Mouse (Mus musculus) stomach, embryonic 16.5 days (tissue): ENCODE data around the gene Syt14. TPM values are rescaled to one million over a fixed set of nuclear protein-coding genes. Genes with fewer than 3 reads are reported as not detected.

Experiments
- ATAC-seq: fragments of 200-750 bp; cut with Nextera tagmentation; 2 replicates; pipeline ENCODE4 v1.8.0; 2017; ENCODE audit warnings: moderate number of reproducible peaks, moderate TSS enrichment; ENCODE audit not compliant: insufficient read depth, low FRiP score
- H3K27ac ChIP-seq: fragments of 300-500 bp; sonication (generic); 2 replicates; pipeline ENCODE4 v1.5.1; 2014; ENCODE audit warnings: low read length
- H3K27me3 ChIP-seq: fragments of 300-500 bp; sonication (generic); 2 replicates; pipeline ENCODE4 v1.6.1; 2014; ENCODE audit warnings: low read length, control low read depth, mixed read lengths; ENCODE audit not compliant: control insufficient read depth, insufficient read depth
- H3K36me3 ChIP-seq: fragments of 300-500 bp; sonication (generic); 2 replicates; pipeline ENCODE4 v1.6.1; 2014; ENCODE audit warnings: low read length; ENCODE audit not compliant: control insufficient read depth, insufficient read depth
- H3K4me1 ChIP-seq: fragments of 300-500 bp; sonication (generic); 2 replicates; pipeline ENCODE4 v1.6.1; 2014; ENCODE audit warnings: low read length, control low read depth, mixed read lengths; ENCODE audit not compliant: control insufficient read depth, insufficient read depth
- H3K4me2 ChIP-seq: fragments of 300-500 bp; sonication (generic); 2 replicates; pipeline ENCODE4 v1.6.1; 2014; ENCODE audit warnings: low read depth, low read length, mixed read lengths
- H3K4me3 ChIP-seq: fragments of 300-500 bp; sonication (generic); replicated peaks from 2 replicates; pipeline ENCODE4 v1.5.1; 2014; ENCODE audit warnings: mild to moderate bottlenecking, low read length
- H3K9ac ChIP-seq: fragments of 300-500 bp; sonication (generic); 2 replicates; pipeline ENCODE4 v1.6.1; 2014; ENCODE audit warnings: low read length
- H3K9me3 ChIP-seq: fragments of 300-500 bp; sonication (generic); replicated peaks from 2 replicates; pipeline ENCODE4 v1.6.1; 2016; ENCODE audit warnings: low read length, control low read depth; ENCODE audit not compliant: control insufficient read depth
- WGBS: fragments of 180-500 bp; shearing (Covaris S2); extraction: QIAGEN DNeasy Blood & Tissue Kit; methylation state at CpG from one replicate; pipeline ENCODE4 v1.1.7; 2014; 5-methylcytosine and 5-hydroxymethylcytosine counted together
- polyA plus RNA-seq: library from polyadenylated mRNA; unstranded; fragments of >200 nt; fragmentation: Nextera tagmentation; extraction: Ambion mirVana; gene quantifications from 2 replicates; pipeline ENCODE4 v1.2.1, GENCODE M21; 2015

Syt14 gene
- 1.3 and 1.5 TPM in 2 replicates for polyA plus RNA-seq

GRCm38 (mm10) chr1:193035371-193036238, at the start of gene Syt14:
Gene Syt14, minus strand, starts transcription at chr1:193035775.
- H3K4me2 ChIP-seq: peak within 1 kb of the TSS; percentile 91
- ATAC-seq: peak; percentile 95
- no peaks in the 10 kb centered on the region for H3K27me3 ChIP-seq
- H3K36me3 ChIP-seq: no peaks in the 10 kb centered on the region
- no peaks in the 10 kb centered on the region; the same call in 1 of the 2 replicates for H3K4me1 ChIP-seq
- peak within 1 kb of the TSS; percentile 67 for H3K9ac ChIP-seq
- H3K4me3 ChIP-seq: peak within 1 kb of the TSS; percentile 71
- H3K27ac ChIP-seq: no peak within 1 kb of the TSS
- under 1% methylated on average over 67 of the region's 67 CpGs for WGBS
- H3K9me3 ChIP-seq: no peaks in the 10 kb centered on the region

- Histone ChIP-seq H3K9me3 (no peaks in the 10 kb centered on the region), H3K27me3 (no peaks in the 10 kb centered on the region), H3K4me3 (no peak overlapping the region), H3K36me3 (no peaks in the 10 kb centered on the region), H3K4me2 (no peak overlapping the region), H3K4me1 (peaks cover 7% of the 10 kb centered on the region; the same call in 1 of the 2 replicates), H3K27ac (no peak overlapping the region), H3K9ac (no peak overlapping the region)
- WGBS: 86% methylated on average over 1 of the region's 1 CpGs
- ATAC-seq: no peak
Observed at GRCm38 (mm10) chr1:193084016-193084415, 48.4 kb upstream of the Syt14 start.

GRCm38 (mm10) chr1:193083051-193083450, 47.5 kb upstream of the Syt14 start:
- Histone ChIP-seq H3K36me3 (no peaks in the 10 kb centered on the region), H3K4me2 (no peak overlapping the region), H3K4me3 (no peak overlapping the region), H3K9ac (no peak overlapping the region), H3K27me3 (no peaks in the 10 kb centered on the region), H3K4me1 (peaks cover 7% of the 10 kb centered on the region; the same call in 1 of the 2 replicates), H3K9me3 (no peaks in the 10 kb centered on the region), H3K27ac (no peak overlapping the region)
- WGBS: 76% methylated on average over 7 of the region's 7 CpGs
- ATAC-seq: no peak

- no peak overlapping the region for H3K4me3 ChIP-seq
- no peaks in the 10 kb centered on the region for H3K36me3 ChIP-seq
- H3K27ac ChIP-seq: no peak overlapping the region
- H3K4me1 ChIP-seq: peaks cover 7% of the 10 kb centered on the region; the same call in 1 of the 2 replicates
- WGBS: 45% methylated on average over 10 of the region's 10 CpGs
- no peaks in the 10 kb centered on the region for H3K9me3 ChIP-seq
- no peaks in the 10 kb centered on the region for H3K27me3 ChIP-seq
- ATAC-seq: no peak
- no peak overlapping the region for H3K9ac ChIP-seq
- no peak overlapping the region for H3K4me2 ChIP-seq
Observed at GRCm38 (mm10) chr1:193082311-193082921, 46.8 kb upstream of the Syt14 start.

DNA sequence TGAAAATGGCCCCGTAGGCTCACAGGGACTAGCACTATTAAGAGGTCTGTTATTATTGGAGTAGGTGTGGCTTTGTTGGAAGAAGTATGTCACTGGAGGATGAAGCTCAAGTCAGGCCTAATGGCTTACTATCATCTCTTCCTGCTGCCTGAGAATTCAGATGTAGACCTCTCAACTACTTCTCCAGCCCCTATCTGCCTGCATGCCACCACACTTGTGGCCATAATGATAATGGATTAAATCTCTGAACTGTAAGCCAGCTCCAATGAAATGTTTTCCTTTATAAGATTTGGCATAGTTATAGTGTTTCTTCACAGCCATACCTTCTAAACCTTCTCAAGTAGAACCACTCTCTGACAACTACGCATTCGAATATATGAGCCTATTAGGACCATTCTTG, 27.0 kb upstream of the Syt14 start:
- no peak overlapping the region for H3K27ac ChIP-seq
- no peaks in the 10 kb centered on the region for H3K36me3 ChIP-seq
- no peak overlapping the region for H3K9ac ChIP-seq
- no peaks in the 10 kb centered on the region for H3K27me3 ChIP-seq
- H3K4me2 ChIP-seq: no peak overlapping the region
- no peak for ATAC-seq
- no peak overlapping the region for H3K4me3 ChIP-seq
- H3K4me1 ChIP-seq: no peaks in the 10 kb centered on the region
- whole genome bisulfite sequencing: 88% methylated on average over 3 of the region's 3 CpGs
- H3K9me3 ChIP-seq: no peaks in the 10 kb centered on the region

- Histone ChIP-seq H3K9ac (no peak overlapping the region), H3K4me1 (no peaks in the 10 kb centered on the region), H3K4me3 (no peak overlapping the region), H3K27ac (no peak overlapping the region), H3K27me3 (no peaks in the 10 kb centered on the region), H3K9me3 (no peaks in the 10 kb centered on the region), H3K36me3 (no peaks in the 10 kb centered on the region), H3K4me2 (no peak overlapping the region)
- ATAC-seq: no peak
- WGBS: 72% methylated on average over 2 of the region's 2 CpGs
Observed at GRCm38 (mm10) chr1:193060167-193060566, 24.6 kb upstream of the Syt14 start.

GRCm38 (mm10) chr1:193059596-193059995, 24.0 kb upstream of the Syt14 start:
- Histone ChIP-seq H3K27ac (no peak overlapping the region), H3K4me2 (no peak overlapping the region), H3K4me3 (no peak overlapping the region), H3K9ac (no peak overlapping the region), H3K9me3 (no peaks in the 10 kb centered on the region), H3K36me3 (no peaks in the 10 kb centered on the region), H3K4me1 (no peaks in the 10 kb centered on the region), H3K27me3 (no peaks in the 10 kb centered on the region)
- no peak for ATAC-seq
- 73% methylated on average over 5 of the region's 5 CpGs for WGBS

- Histone ChIP-seq H3K4me1 (no peaks in the 10 kb centered on the region), H3K36me3 (no peaks in the 10 kb centered on the region), H3K4me2 (no peak overlapping the region), H3K4me3 (no peak overlapping the region), H3K9ac (no peak overlapping the region), H3K9me3 (no peaks in the 10 kb centered on the region), H3K27ac (no peak overlapping the region), H3K27me3 (no peaks in the 10 kb centered on the region)
- 68% methylated on average over 5 of the region's 5 CpGs for WGBS
- no peak for ATAC-seq
Observed at GRCm38 (mm10) chr1:193054401-193054800, 18.8 kb upstream of the Syt14 start.

DNA sequence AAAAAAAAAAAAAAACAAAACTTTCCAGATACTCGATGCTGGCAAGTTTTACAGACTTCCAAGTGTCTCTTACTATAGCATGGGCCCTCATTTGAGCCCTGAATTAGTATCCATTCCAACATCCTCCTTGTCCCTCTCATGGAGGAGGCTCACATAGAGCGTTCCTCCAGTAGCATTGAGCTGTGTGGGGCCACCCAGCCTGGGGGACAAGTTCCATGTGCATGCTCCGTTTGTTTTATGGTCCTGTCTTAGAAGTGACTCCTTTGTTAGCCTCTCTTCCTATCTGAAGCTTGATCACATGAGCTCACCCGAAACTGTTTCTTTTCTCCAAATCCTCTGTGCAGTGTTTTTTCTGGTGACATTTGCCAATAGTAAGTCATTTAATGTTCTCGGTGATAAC, 17.5 kb upstream of the Syt14 start:
- Histone ChIP-seq H3K4me3 (no peak overlapping the region), H3K4me1 (no peaks in the 10 kb centered on the region), H3K27ac (no peak overlapping the region), H3K9me3 (no peaks in the 10 kb centered on the region; the same call in 1 of the 2 replicates), H3K27me3 (no peaks in the 10 kb centered on the region), H3K9ac (no peak overlapping the region), H3K36me3 (no peaks in the 10 kb centered on the region), H3K4me2 (no peak overlapping the region)
- 65% methylated on average over 5 of the region's 5 CpGs for WGBS
- no peak for ATAC-seq
